Mouse (Mus musculus): Measurements from ENCODE around the gene Gm11037. TPM values are rescaled to one million over a fixed set of nuclear protein-coding genes. Genes with fewer than 3 reads are reported as not detected.

The Gm11037 gene
- polyA plus RNA-seq, 1 experiment from 2014 or later: not detected

- Histone ChIP-seq H3K36me3 (ENCODE audit: insufficient read depth) (peaks cover 5% of the 10 kb centered on the region; the same call in 1 of the 2 replicates), H3K9ac (peak overlapping the region; percentile 85; the same call in 1 of the 2 replicates), H3K27me3 (ENCODE audit: insufficient read depth, low read length) (no peaks in the 10 kb centered on the region), H3K9me3 (ENCODE audit: low read depth, low read length) (no peaks in the 10 kb centered on the region), H3K4me3 (ENCODE audit: low read depth, low read length) (peak overlapping the region; percentile 69; the same call in 1 of the 2 replicates), H3K4me1 (ENCODE audit: insufficient read depth) (peaks cover 11% of the 10 kb centered on the region), H3K4me2 (peak overlapping the region; percentile 81), H3K27ac (ENCODE audit: low read depth) (no peak overlapping the region)
- TF ChIP-seq CTCF (IDR thresholded peaks at IDR 0.05; ENCODE audit: low read depth): no peak
- ATAC-seq (ENCODE audit: insufficient read depth) (no peak), DNase-seq (no peak)
- 67% methylated on average over 3 of the region's 3 CpGs for WGBS
These were observed 4.6 kb upstream of the Gm11037 start for GRCm38 (mm10) chr2:131128636-131129157.

- Histone ChIP-seq H3K4me2 (no peak overlapping the region), H3K27ac (ENCODE audit: low read depth) (no peak overlapping the region), H3K4me3 (ENCODE audit: low read depth, low read length) (no peak overlapping the region), H3K27me3 (ENCODE audit: insufficient read depth, low read length) (no peaks in the 10 kb centered on the region), H3K9me3 (ENCODE audit: low read depth, low read length) (no peaks in the 10 kb centered on the region), H3K4me1 (ENCODE audit: insufficient read depth) (peaks cover 11% of the 10 kb centered on the region), H3K36me3 (ENCODE audit: insufficient read depth) (peaks cover 10% of the 10 kb centered on the region), H3K9ac (no peak overlapping the region)
- no peak for TF ChIP-seq CTCF (IDR thresholded peaks at IDR 0.05; ENCODE audit: low read depth)
- no peak for ATAC-seq (ENCODE audit: insufficient read depth)
- DNase-seq: no peak
- whole genome bisulfite sequencing: 63% methylated on average over 5 of the region's 5 CpGs
These were observed 3.5 kb upstream of the Gm11037 start for GRCm38 (mm10) chr2:131129836-131130235.

DNA sequence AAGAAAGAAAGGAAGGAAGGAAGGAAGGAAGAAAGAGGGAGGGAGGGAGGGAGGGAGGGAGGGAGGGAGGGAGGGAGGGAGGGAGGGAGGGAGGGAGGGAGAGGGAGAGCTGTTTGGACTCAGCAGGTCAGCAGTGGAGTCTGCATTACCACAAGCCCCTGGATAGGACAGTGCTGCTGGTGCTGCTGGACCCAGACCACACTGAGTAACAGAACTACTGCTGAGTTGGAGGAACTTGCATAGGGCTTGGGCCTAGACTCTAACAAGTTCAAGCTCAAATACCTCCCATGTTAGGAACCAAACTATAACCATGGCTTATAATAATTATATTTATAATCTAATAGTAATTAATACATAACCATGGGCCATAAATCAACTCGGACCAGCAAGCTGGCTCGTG is 2.4 kb upstream of the Gm11037 start:
- Histone ChIP-seq H3K9me3 (ENCODE audit: low read depth, low read length) (no peaks in the 10 kb centered on the region), H3K9ac (no peak overlapping the region), H3K4me2 (no peak overlapping the region), H3K4me3 (ENCODE audit: low read depth, low read length) (no peak overlapping the region), H3K27ac (ENCODE audit: low read depth) (no peak overlapping the region), H3K36me3 (ENCODE audit: insufficient read depth) (peaks cover 16% of the 10 kb centered on the region), H3K27me3 (ENCODE audit: insufficient read depth, low read length) (no peaks in the 10 kb centered on the region), H3K4me1 (ENCODE audit: insufficient read depth) (peaks cover 11% of the 10 kb centered on the region)
- ATAC-seq (ENCODE audit: insufficient read depth) (no peak), DNase-seq (no peak)
- WGBS: 72% methylated on average over 2 of the region's 2 CpGs
- TF ChIP-seq CTCF (IDR thresholded peaks at IDR 0.05; ENCODE audit: low read depth): no peak

DNA sequence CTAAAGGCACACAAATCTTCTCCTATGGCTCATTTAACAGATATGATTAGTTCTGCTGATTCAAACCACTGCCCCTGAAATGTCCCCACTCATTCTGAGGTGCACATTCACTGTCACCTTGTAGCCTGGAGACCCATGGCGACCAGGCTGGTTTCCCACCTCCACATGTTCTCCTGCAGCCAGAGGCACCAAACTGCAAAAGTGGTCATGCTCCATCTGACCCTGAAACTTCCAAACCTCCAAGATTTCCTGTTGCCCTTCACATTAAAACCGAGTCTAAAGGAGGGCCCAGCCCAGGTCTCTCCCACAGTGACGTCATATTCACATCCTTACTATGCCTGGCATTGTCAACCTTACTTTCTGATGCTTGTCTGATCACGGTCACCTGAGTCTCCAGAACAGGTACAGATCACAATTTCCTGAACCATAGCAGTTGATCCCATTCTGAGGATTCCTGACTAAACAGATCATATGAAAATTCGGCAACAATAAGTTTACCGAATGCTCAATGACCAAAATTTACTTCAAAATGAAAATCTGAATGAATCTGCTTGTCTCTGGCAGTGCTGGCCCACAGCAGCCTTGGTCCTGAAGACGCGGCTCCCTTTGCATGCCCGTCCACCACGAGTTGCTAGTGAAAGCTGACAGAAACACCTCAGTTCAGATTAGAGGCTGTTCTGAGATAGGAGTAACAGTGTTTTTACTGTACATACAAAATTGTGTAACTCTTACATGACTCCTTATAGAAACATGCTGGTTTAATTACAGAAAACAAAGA is 997 bp upstream of the Gm11037 start:
- Histone ChIP-seq H3K36me3 (ENCODE audit: insufficient read depth) (peaks cover 17% of the 10 kb centered on the region), H3K27ac (ENCODE audit: low read depth) (no peak overlapping the region), H3K4me1 (ENCODE audit: insufficient read depth) (no peaks in the 10 kb centered on the region; the same call in none of the 2 replicates), H3K9ac (no peak overlapping the region), H3K4me3 (ENCODE audit: low read depth, low read length) (no peak overlapping the region), H3K9me3 (ENCODE audit: low read depth, low read length) (no peaks in the 10 kb centered on the region), H3K4me2 (no peak overlapping the region), H3K27me3 (ENCODE audit: insufficient read depth, low read length) (no peaks in the 10 kb centered on the region)
- WGBS: 72% methylated on average over 10 of the region's 10 CpGs
- no peak for TF ChIP-seq CTCF (IDR thresholded peaks at IDR 0.05; ENCODE audit: low read depth)
- ATAC-seq (ENCODE audit: insufficient read depth): no peak
- no peak for DNase-seq

- H3K9ac ChIP-seq: no peak overlapping the region
- H3K36me3 ChIP-seq (ENCODE audit: insufficient read depth): peaks cover 34% of the 10 kb centered on the region
- peak; percentile 59; the same call in 1 of the 2 replicates for ATAC-seq (ENCODE audit: insufficient read depth)
- H3K27me3 ChIP-seq (ENCODE audit: insufficient read depth, low read length): no peaks in the 10 kb centered on the region
- H3K4me3 ChIP-seq (ENCODE audit: low read depth, low read length): no peak overlapping the region
- WGBS: 23% methylated on average over 1 of the region's 1 CpGs
- H3K9me3 ChIP-seq (ENCODE audit: low read depth, low read length): no peaks in the 10 kb centered on the region
- peak; percentile 54 for DNase-seq
- 0 out of 2 replicates have a peak overlapping the region, but pooled peaks have one; percentile 47 for H3K27ac ChIP-seq (ENCODE audit: low read depth)
- no peak for TF ChIP-seq CTCF (IDR thresholded peaks at IDR 0.05; ENCODE audit: low read depth)
- no peaks in the 10 kb centered on the region; the same call in 1 of the 2 replicates for H3K4me1 ChIP-seq (ENCODE audit: insufficient read depth)
- no peak overlapping the region for H3K4me2 ChIP-seq
These were observed 1.1 kb downstream of the Gm11037 start for GRCm38 (mm10) chr2:131134381-131134780.

DNA sequence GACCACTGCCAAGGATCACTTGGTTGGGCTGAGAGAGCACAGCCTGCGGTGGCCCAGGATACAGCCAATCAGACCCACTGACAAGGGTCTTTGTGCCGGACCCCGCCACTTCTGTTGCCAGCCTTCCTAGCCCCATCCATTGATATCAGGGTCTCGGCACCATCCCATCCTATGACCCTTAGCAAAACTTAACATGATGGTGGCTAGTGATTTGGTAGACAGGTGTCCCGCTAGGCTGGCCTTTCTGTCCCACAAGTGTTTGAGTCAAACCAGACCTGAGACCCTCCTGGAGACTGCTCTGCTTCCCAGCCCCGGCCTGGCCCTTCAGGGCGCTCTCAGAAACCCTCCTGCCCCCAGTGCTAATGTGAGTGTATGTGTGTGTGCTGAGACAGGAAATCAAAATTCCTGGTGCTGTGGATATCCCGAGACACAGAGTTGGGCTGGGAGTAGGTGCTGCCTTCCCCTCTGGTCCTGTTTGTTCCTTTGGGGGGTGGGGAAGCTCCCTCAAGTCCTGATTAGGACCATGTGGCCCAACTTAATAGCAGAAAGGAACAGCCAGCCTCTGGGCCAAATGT is 1.6 kb downstream of the Gm11037 start:
- DNase-seq (no peak), ATAC-seq (ENCODE audit: insufficient read depth) (no peak)
- Histone ChIP-seq H3K36me3 (ENCODE audit: insufficient read depth) (peaks cover 40% of the 10 kb centered on the region), H3K27me3 (ENCODE audit: insufficient read depth, low read length) (no peaks in the 10 kb centered on the region), H3K4me1 (ENCODE audit: insufficient read depth) (no peaks in the 10 kb centered on the region), H3K27ac (ENCODE audit: low read depth) (peak overlapping the region; percentile 26; the same call in 1 of the 2 replicates), H3K9me3 (ENCODE audit: low read depth, low read length) (no peaks in the 10 kb centered on the region), H3K9ac (no peak overlapping the region), H3K4me2 (no peak overlapping the region), H3K4me3 (ENCODE audit: low read depth, low read length) (no peak overlapping the region)
- TF ChIP-seq CTCF (IDR thresholded peaks at IDR 0.05; ENCODE audit: low read depth): no peak
- WGBS: 69% methylated on average over 8 of the region's 8 CpGs

Measured in lung, embryonic 14.5 days (tissue).